Mouse (Mus musculus) cerebellum, adult 2 months (tissue): ENCODE results near the gene Stk26.

Source experiments
- CTCF ChIP-seq: fragments of 200-500 bp; IDR thresholded peaks from 2 replicates; pipeline ENCODE4 v1.5.1; 2011; ENCODE audit warnings: low read depth, mild to moderate bottlenecking, control low read depth, low read length, moderate library complexity, borderline replicate concordance; ENCODE audit not compliant: insufficient read depth
- POLR2A ChIP-seq: fragments of 200-500 bp; IDR thresholded peaks from 2 replicates; pipeline ENCODE4 v1.6.1; 2011; ENCODE audit warnings: low read length, control low read depth, borderline replicate concordance; ENCODE audit not compliant: insufficient read depth

DNA sequence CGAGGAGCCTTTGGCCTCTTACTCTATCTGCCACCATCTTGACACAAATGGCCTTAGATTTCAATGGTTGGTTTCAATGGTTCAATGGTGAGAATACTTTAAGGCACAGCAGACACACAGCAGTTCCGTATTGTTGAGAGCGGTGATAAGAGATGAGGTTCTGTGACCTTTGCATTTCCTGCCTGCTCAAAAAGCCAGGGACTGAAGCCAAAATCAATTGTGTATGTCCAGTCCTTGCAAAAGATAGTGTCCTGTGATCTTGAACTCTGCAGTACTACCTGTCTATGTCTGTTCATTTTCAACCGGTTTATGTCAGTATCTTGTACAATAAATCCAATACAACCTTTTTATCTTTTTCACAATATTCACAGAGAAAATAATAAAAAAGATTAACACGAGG lies 23.9 kb downstream of the Stk26 start:
- TF ChIP-seq CTCF (no peak), POLR2A (no peak)
